Mouse (Mus musculus) forebrain, embryonic 13.5 days (tissue): Measurements from ENCODE around the gene Cntnap2. TPM values are rescaled to one million over a fixed set of nuclear protein-coding genes. Genes with fewer than 3 reads are reported as not detected.
"Not testable (repeated sequence)": the region's sequence is repeated elsewhere in the genome, so short reads cannot be mapped to it uniquely, and the experiment has no call there.

Experiments used
- ATAC-seq: fragments of 200-750 bp; cut with Nextera tagmentation; 2 replicates; pipeline ENCODE4 v1.8.0; 2017
- H3K27ac ChIP-seq: fragments of 300-500 bp; sonication (generic); 2 replicates; pipeline ENCODE4 v1.5.1; 2015; ENCODE audit warnings: inconsistent platforms, mild to moderate bottlenecking, moderate library complexity
- H3K27me3 ChIP-seq: fragments of 300-500 bp; sonication (generic); 2 replicates; pipeline ENCODE4 v1.6.1; 2015; ENCODE audit warnings: mild to moderate bottlenecking, inconsistent platforms
- H3K36me3 ChIP-seq: fragments of 300-500 bp; sonication (generic); 2 replicates; pipeline ENCODE4 v1.6.1; 2015; ENCODE audit warnings: mild to moderate bottlenecking, inconsistent platforms; ENCODE audit not compliant: poor library complexity, severe bottlenecking
- H3K4me1 ChIP-seq: fragments of 300-500 bp; sonication (generic); 2 replicates; pipeline ENCODE4 v1.6.1; 2015; ENCODE audit warnings: inconsistent platforms
- H3K4me2 ChIP-seq: fragments of 300-500 bp; sonication (generic); 2 replicates; pipeline ENCODE4 v1.6.1; 2015; ENCODE audit warnings: inconsistent platforms, mild to moderate bottlenecking, moderate library complexity
- H3K4me3 ChIP-seq: fragments of 300-500 bp; sonication (generic); 2 replicates; pipeline ENCODE4 v1.5.1; 2015; ENCODE audit warnings: mild to moderate bottlenecking, inconsistent platforms
- H3K9ac ChIP-seq: fragments of 300-500 bp; sonication (generic); 2 replicates; pipeline ENCODE4 v1.6.1; 2015; ENCODE audit warnings: mild to moderate bottlenecking, inconsistent platforms
- H3K9me3 ChIP-seq: fragments of 300-500 bp; sonication (generic); replicated peaks from 2 replicates; pipeline ENCODE4 v1.6.1; 2016; ENCODE audit warnings: inconsistent platforms
- WGBS: fragments of 180-500 bp; shearing (Covaris S2); methylation state at CpG from one replicate; pipeline ENCODE4 v1.1.7; 2015; 5-methylcytosine and 5-hydroxymethylcytosine counted together
- polyA plus RNA-seq: library from polyadenylated mRNA; unstranded; fragments of >200 nt; fragmentation: Nextera tagmentation; extraction: Ambion mirVana; gene quantifications from 2 replicates; pipeline ENCODE4 v1.2.1, GENCODE M21; 2015

Cntnap2 gene
- polyA plus RNA-seq, 1 experiment from 2014 or later: 83.7 TPM

DNA sequence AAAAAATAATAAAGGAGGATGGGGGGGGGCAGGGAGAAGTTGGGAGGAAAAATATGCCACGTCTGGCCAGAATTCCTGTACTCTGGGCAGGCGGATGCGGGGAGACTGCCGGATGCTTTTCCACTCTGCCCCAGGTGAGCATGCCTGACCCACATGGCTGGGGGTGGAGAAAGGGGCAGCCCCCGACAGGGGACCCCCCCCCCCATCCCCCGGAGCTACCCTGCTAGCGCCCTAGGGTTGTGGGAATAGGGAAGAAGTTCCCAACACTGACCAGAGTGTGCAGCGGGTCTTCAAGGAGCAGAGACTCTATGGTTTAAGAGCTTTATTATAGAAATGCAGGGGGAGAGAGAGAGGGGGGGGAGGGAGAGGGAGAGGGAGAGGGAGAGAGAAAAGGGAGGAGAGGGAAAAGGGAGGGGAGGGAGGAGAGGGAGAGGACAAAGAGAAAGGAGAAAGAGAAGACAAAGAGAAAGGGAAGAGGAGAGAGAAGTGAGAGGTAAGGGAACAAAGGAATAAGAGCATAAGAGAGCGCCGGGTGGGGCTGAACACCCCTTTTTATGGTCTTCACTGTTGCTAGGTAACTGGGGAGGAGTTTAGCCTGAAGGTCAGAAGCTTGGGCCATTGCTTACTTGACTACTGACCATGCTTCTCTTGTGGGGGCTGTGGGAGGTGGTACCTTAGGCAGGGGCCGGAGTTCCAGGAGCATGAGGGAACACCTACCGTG, 2227.2 kb downstream of the Cntnap2 start:
- not testable (repeated sequence) for H3K9ac ChIP-seq, H3K9me3 ChIP-seq, H3K27ac ChIP-seq, H3K36me3 ChIP-seq, H3K4me3 ChIP-seq, ATAC-seq, H3K4me2 ChIP-seq, H3K27me3 ChIP-seq
- 54% methylated on average over 12 of the region's 12 CpGs for WGBS
- peaks cover 28% of the 10 kb centered on the region for H3K4me1 ChIP-seq

DNA sequence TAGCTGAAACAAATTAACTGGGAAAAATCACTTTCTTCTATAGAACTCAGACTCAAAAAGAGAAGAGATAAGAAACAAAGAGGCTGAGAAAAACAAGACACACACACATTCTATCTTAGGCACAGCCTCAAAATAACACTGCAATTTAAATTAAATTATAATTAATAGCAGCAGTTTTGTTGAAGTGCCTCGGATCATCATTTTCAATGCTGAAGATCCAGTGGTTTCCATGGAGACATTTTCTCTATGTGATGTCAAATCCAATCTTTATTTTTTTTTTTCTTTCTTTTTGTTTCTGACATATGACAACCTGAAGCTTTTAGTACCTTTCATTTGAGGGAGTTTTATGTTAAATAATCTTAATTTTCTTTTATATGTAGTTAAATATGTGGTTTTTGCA, 2228.6 kb downstream of the Cntnap2 start:
- no peaks in the 10 kb centered on the region for H3K9me3 ChIP-seq
- no peak overlapping the region for H3K4me2 ChIP-seq
- no peaks in the 10 kb centered on the region for H3K27me3 ChIP-seq
- H3K4me1 ChIP-seq: peaks cover 26% of the 10 kb centered on the region
- no peak for ATAC-seq
- H3K4me3 ChIP-seq: no peak overlapping the region
- peak overlapping the region; percentile 55 for H3K27ac ChIP-seq
- WGBS: 65% methylated on average over 1 of the region's 1 CpGs
- no peak overlapping the region for H3K9ac ChIP-seq
- H3K36me3 ChIP-seq: no peaks in the 10 kb centered on the region

DNA sequence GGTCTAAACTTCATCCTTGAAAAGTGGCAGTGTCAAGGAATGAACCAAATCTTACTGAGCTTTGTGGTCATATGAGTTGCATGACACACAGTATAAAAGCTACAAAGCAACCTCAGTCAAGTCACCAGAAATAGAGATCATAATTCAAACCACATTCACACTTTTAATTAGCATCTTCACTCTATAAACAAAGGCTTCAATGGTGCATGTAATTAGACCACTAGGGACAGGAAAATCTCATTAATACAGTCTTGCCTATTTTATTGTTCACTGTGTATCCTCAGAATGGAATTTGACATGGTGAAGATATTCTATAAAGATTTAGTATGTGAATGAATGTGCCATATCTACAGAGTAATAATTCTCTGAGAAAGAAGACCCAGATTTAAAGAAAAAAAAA, 2232.8 kb downstream of the Cntnap2 start:
- peak overlapping the region; percentile 20; the same call in 1 of the 2 replicates for H3K27ac ChIP-seq
- no peak overlapping the region for H3K4me2 ChIP-seq
- H3K4me1 ChIP-seq: peaks cover 12% of the 10 kb centered on the region; the same call in 1 of the 2 replicates
- no peaks in the 10 kb centered on the region for H3K36me3 ChIP-seq
- H3K4me3 ChIP-seq: no peak overlapping the region
- ATAC-seq: no peak
- no peaks in the 10 kb centered on the region for H3K27me3 ChIP-seq
- no peak overlapping the region for H3K9ac ChIP-seq
- no peaks in the 10 kb centered on the region for H3K9me3 ChIP-seq

DNA sequence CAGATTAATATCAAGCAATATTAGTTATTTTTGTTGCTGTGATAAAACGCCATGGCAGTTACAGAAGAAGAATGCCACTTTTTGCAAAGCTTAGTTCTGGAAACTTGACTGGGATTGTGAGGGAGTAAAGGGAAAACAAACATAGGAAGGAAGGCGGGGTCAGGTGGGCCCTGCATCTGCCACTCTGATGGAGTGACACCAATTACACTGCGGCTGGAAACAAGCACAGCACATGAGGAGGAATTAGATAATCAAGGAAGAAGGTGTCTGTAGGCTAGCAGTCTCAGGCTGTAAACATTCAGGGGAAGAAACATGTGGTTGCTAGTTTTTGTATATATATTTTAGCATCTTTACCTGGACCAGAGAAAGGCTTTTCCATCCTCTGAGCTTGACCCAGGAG, 2233.3 kb downstream of the Cntnap2 start:
- no peak for ATAC-seq
- WGBS: 62% methylated on average over 3 of the region's 3 CpGs
- no peaks in the 10 kb centered on the region for H3K36me3 ChIP-seq
- no peaks in the 10 kb centered on the region for H3K27me3 ChIP-seq
- peak overlapping the region; percentile 51 for H3K27ac ChIP-seq
- peaks cover 12% of the 10 kb centered on the region; the same call in 1 of the 2 replicates for H3K4me1 ChIP-seq
- H3K9me3 ChIP-seq: no peaks in the 10 kb centered on the region
- H3K4me3 ChIP-seq: no peak overlapping the region
- H3K4me2 ChIP-seq: no peak overlapping the region
- no peak overlapping the region for H3K9ac ChIP-seq

DNA sequence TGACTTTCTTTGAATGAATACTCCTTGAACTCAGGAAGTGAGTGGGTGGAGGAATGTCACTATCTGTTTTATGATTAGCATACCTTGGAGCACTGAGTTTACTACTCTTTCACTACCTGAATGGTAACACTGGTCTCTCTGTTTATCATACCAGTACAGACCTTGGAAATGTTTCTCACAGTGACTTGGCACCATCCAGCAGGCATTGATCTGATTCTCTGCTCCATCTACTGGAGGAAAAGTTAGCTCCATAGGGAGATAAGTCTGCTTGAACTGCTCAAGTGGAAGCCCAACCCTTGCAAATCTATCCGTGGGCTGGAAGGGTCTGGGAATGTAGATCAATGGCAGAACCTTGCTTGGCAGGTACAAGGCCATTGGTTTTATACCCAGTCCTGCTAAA, 2235.3 kb downstream of the Cntnap2 start:
- Histone ChIP-seq H3K9ac (no peak overlapping the region), H3K27ac (no peak overlapping the region), H3K4me1 (peaks cover 12% of the 10 kb centered on the region), H3K9me3 (no peaks in the 10 kb centered on the region), H3K27me3 (no peaks in the 10 kb centered on the region), H3K36me3 (peaks cover 7% of the 10 kb centered on the region), H3K4me3 (no peak overlapping the region), H3K4me2 (no peak overlapping the region)
- no peak for ATAC-seq
- 51% methylated on average over 1 of the region's 1 CpGs for WGBS

DNA sequence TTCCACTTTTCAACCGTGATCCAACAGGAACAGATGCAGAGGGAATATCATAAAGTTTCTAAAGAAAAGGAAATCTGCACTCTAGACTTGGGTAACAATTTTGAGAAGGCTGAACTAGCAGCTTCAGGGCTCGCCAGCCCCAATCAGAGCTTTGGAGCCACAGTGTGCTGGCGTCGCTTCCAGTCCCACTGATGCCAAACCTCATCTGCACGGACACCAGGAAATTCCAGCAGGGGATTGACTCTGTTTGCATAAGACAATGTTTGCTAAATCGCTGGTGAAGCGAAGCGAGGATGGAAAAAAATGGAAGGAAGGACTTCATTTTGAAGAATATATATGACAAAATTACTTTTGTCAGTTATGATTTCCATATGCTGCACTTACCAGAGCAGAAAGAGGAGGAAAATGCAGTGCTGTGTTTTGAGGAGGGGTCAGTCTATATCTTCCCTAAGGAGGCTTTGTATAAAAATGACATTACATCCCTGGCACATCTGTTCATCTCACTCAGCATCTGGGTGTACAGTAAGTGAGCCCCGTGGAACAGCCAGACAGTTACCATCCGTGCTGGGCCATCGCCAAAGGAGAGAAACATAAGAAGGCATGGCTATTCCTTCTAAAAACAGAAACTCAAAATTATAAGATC, 2245.8 kb downstream of the Cntnap2 start:
- Histone ChIP-seq H3K4me3 (no peak overlapping the region), H3K9ac (no peak overlapping the region), H3K9me3 (no peaks in the 10 kb centered on the region), H3K27me3 (no peaks in the 10 kb centered on the region), H3K4me1 (peaks cover 5% of the 10 kb centered on the region; the same call in 1 of the 2 replicates), H3K4me2 (no peak overlapping the region), H3K36me3 (no peaks in the 10 kb centered on the region; the same call in 1 of the 2 replicates), H3K27ac (no peak overlapping the region)
- ATAC-seq: no peak
- WGBS: 82% methylated on average over 11 of the region's 11 CpGs

DNA sequence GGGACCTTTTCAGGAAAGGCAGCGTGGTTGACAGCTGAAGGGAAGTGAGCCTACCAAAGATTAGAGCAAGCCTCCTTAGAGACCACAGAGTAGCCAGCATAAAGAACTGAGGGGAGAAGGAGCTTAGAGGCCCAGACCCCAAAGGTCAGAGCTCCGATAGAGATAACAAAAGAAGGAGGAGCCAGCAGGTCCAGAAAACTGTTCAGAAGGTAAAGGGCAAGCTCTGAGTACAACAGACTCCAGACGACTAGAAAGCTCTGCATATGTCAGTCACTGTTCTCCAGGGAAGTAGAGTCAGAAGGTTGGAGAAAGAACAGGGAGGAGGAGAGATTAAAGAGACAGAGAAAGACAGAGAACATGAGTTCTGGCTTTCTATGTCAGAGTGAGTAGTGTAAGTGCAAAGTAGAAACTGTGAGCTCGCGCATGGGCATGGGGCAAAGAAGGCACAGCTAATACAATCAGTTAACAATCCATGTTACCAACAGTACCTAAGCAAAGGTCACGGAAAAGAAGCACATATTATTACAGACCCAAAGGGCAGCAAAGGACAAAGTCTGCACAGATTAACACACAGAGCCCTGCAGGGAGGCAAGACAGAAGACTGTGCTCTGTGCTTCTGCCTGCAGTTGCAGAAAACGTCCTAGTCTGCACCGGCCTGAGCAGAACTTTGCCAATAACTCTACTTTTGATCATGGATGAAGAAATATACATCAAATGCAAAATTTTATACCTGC, 2247.1 kb downstream of the Cntnap2 start:
- Histone ChIP-seq H3K27ac (peak overlapping the region; percentile 35; the same call in 1 of the 2 replicates), H3K9ac (no peak overlapping the region), H3K36me3 (no peaks in the 10 kb centered on the region), H3K27me3 (no peaks in the 10 kb centered on the region), H3K4me1 (peaks cover 5% of the 10 kb centered on the region; the same call in 1 of the 2 replicates), H3K4me3 (no peak overlapping the region), H3K4me2 (no peak overlapping the region), H3K9me3 (no peaks in the 10 kb centered on the region)
- ATAC-seq: no peak
- WGBS: 52% methylated on average over 8 of the region's 8 CpGs

DNA sequence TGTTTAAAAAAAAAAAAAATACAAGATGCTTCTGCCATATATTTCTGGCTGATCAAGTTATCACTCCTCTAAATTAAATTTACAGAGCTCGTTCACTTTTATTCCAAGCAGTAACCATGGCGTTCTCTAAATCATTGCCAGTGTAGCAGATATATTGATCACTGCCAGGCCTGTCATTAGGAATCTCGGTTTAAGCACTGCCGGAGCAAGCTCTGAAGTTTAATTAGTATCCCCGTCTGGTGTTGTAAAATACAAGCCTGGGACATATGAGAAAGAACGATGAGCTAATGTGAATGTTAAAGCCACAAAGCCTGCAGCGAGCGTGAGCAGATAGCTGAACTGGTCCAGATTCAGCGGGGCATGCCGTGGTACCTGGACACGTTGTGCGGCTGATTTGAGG, 2247.8 kb downstream of the Cntnap2 start:
- ATAC-seq: peak; percentile 57
- Histone ChIP-seq H3K4me1 (peaks cover 5% of the 10 kb centered on the region; the same call in 1 of the 2 replicates), H3K4me3 (no peak overlapping the region), H3K4me2 (no peak overlapping the region), H3K36me3 (no peaks in the 10 kb centered on the region), H3K9ac (no peak overlapping the region), H3K9me3 (no peaks in the 10 kb centered on the region), H3K27ac (no peak overlapping the region), H3K27me3 (no peaks in the 10 kb centered on the region)
- 68% methylated on average over 12 of the region's 12 CpGs for WGBS

DNA sequence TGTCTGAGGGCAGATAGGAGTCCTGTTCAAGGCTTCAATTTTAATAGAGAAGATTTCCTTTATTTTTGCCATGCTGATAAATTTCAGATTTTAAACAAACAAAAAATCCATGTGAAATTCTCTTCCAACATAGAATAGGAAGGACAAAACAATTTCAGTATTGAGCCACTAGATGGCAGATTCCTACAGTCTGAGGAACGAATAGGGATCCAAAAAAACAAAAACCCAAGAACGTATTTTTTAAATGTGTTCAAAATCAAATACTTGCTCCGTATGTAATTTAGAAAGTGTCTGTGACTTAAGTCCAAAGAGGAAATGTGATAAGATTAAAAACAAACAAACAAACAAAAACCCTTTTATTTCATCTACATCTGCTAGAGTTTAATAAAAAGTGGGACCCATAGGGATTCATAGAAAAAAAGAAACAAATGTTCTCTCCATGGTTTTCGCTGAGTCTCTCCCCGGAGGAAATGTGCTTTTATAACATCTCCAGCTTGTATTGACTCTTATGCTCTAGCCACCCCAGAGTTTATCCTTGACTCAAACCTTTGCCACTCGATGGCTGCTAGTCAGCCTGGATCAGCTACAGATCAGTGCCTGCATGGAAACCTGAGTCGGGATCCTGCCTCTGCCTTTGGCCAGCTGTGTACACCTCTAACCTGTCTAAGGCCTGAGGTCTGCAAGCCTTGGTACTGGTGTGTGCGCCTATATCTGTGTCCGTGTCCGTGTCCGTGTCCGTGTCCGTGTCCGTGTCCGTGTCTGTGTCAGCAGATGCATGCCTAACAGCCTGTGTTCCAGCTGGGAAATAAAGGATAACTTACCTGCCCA, 2255.6 kb downstream of the Cntnap2 start:
- no peaks in the 10 kb centered on the region for H3K9me3 ChIP-seq
- H3K4me3 ChIP-seq: 0 out of 2 replicates have a peak overlapping the region, but pooled peaks have one; percentile 5
- peaks cover 19% of the 10 kb centered on the region for H3K4me1 ChIP-seq
- H3K27me3 ChIP-seq: 0 out of 2 replicates have a peak, but pooled peaks cover 4% of the 10 kb centered on the region
- no peak overlapping the region for H3K27ac ChIP-seq
- no peaks in the 10 kb centered on the region for H3K36me3 ChIP-seq
- peak; percentile 46; the same call in 1 of the 2 replicates for ATAC-seq
- 61% methylated on average over 15 of the region's 15 CpGs for WGBS
- peak overlapping the region; percentile 38 for H3K9ac ChIP-seq
- peak overlapping the region; percentile 51 for H3K4me2 ChIP-seq

DNA sequence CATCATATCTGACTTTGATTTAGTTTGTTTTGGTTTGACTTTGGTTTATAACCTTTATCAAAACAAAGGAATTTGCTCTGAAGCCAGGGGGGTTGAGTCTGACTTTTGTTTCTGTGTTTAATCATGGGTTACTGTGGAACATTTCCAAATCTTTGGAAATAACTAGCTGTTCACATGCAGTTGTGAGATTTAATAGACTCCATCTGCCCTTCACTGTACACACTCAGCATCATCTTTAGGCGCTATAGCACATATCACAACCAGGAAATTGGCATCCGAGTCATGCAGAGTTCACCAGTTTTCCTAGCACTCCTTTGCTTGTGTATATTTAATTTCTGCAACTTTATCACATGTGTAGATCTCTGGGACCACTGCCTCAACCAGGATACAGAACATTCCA, 2256.3 kb downstream of the Cntnap2 start:
- Histone ChIP-seq H3K27ac (no peak overlapping the region), H3K9me3 (no peaks in the 10 kb centered on the region), H3K9ac (no peak overlapping the region), H3K36me3 (no peaks in the 10 kb centered on the region), H3K4me3 (no peak overlapping the region), H3K27me3 (0 out of 2 replicates have a peak, but pooled peaks cover 4% of the 10 kb centered on the region), H3K4me1 (peaks cover 23% of the 10 kb centered on the region), H3K4me2 (no peak overlapping the region)
- no peak for ATAC-seq
- 79% methylated on average over 2 of the region's 2 CpGs for WGBS

DNA sequence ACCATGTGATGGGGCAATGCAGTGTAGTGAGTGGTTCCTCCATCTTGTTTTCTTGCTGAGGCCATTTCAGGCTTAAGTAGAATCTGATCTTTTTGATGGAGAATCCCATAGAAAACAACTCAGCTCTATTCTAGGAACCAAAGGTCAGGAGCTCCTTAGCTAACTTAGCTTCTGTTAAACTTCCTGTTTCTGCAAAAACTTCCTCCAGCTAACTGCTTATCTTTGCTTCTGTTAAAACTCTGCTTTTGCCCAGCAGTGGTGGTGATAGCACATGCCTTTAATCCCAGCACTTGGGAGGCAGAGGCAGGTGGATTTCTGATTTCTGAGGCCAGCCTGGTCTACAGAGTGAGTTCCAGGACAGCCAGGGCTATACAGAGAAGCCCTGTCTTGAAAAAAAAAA, 2258.1 kb downstream of the Cntnap2 start:
- H3K27ac ChIP-seq: no peak overlapping the region
- H3K9ac ChIP-seq: no peak overlapping the region
- H3K27me3 ChIP-seq: 0 out of 2 replicates have a peak, but pooled peaks cover 4% of the 10 kb centered on the region
- peaks cover 23% of the 10 kb centered on the region for H3K4me1 ChIP-seq
- ATAC-seq: no peak
- H3K9me3 ChIP-seq: no peaks in the 10 kb centered on the region
- no peak overlapping the region for H3K4me2 ChIP-seq
- no peak overlapping the region for H3K4me3 ChIP-seq
- H3K36me3 ChIP-seq: no peaks in the 10 kb centered on the region
